Mouse (Mus musculus): ENCODE results near the gene Sirt7.
"Not testable (repeated sequence)": the region's sequence is repeated elsewhere in the genome, so short reads cannot be mapped to it uniquely, and the experiment has no call there.

DNA sequence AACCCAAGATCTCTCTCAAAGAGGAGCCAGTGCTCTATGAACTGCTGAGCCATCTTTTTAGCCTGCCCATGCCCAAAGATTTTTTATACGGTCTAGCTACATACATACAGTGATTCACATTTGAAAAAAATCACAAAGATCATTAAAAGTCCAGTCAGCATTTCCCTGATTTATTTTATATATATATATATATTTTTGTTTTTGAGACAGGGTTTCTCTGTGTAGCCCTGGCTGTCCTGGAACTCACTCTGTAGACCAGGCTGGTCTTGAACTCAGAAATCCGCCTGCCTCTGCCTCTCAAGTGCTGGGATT is 42.1 kb downstream of the Sirt7 start:
- not testable (repeated sequence) for TF ChIP-seq TBP (conservative IDR thresholded peaks at IDR 0.05; ENCODE audit: low read depth, low read length); CTCF (conservative IDR thresholded peaks at IDR 0.05 in 1 of 2, IDR thresholded peaks at IDR 0.05 in 1 of 2; ENCODE audit: low read depth in 2 of 2, low read length in 2 of 2); SMC3 (IDR thresholded peaks at IDR 0.05; ENCODE audit: low read depth, low read length); ETS1 (conservative IDR thresholded peaks at IDR 0.05; ENCODE audit: low read depth, low read length); CHD1 (IDR thresholded peaks at IDR 0.05; ENCODE audit: low read depth, low read length); POLR2AphosphoS2 (IDR thresholded peaks at IDR 0.05; ENCODE audit: low read depth, low read length); SIN3A (IDR thresholded peaks at IDR 0.05; ENCODE audit: low read length); EP300 (IDR thresholded peaks at IDR 0.05; ENCODE audit: low read length)

All from CH12.LX (cell line).